10 mouse cellular contexts compared by ENCODE assay signal in genomic region chr3:90412312-90413010, GRCm38 (mm10). TPM values are rescaled to one million over a fixed set of nuclear protein-coding genes. Genes with fewer than 3 reads are reported as not detected.
DNase-seq lines count a peak whose midpoint lies in the region; ATAC-seq and TF ChIP-seq lines count a peak whose summit lies in the region.
"Had no signal": no experiment of that assay in that cellular context is flagged by ENCODE, and none has a peak within 500 bp of the region (broad histone marks: within the 10 kb centered on the region; RNA-seq: fewer than 3 reads in every experiment).

No protein-coding gene starts in this region.

- H3K9ac ChIP-seq in midbrain, embryonic 11.5 days (ENCODE audit: low read length): no peak overlapping the region
- H3K9ac ChIP-seq in midbrain, embryonic 15.5 days: no peak overlapping the region
- H3K9ac ChIP-seq in intestine, embryonic 14.5 days (ENCODE audit: low read length): no peak overlapping the region
- no peak overlapping the region for H3K9ac ChIP-seq in limb, embryonic 11.5 days (ENCODE audit: low read length)
- H3K9ac ChIP-seq in neural tube, embryonic 11.5 days (ENCODE audit: low read length): no peak overlapping the region
- H3K9ac ChIP-seq in stomach, postnatal 0 days (ENCODE audit: low read length): no peak overlapping the region
- H3K9ac ChIP-seq: embryonic facial prominence, embryonic 13.5 days; neural tube, embryonic 12.5 days had no signal

- no peaks in the 10 kb centered on the region for H3K27me3 ChIP-seq in midbrain, embryonic 11.5 days (ENCODE audit: control insufficient read depth, insufficient read depth, low read length)
- H3K27me3 ChIP-seq in midbrain, embryonic 15.5 days (replicated peaks): no peaks in the 10 kb centered on the region
- no peaks in the 10 kb centered on the region for H3K27me3 ChIP-seq in intestine, embryonic 14.5 days (replicated peaks; ENCODE audit: control insufficient read depth, insufficient read depth, low read length)
- no peaks in the 10 kb centered on the region for H3K27me3 ChIP-seq in limb, embryonic 11.5 days (ENCODE audit: control insufficient read depth, insufficient read depth, low read length)
- no peaks in the 10 kb centered on the region for H3K27me3 ChIP-seq in neural tube, embryonic 11.5 days (ENCODE audit: control insufficient read depth, insufficient read depth, low read length)
- H3K27me3 ChIP-seq in stomach, postnatal 0 days (ENCODE audit: control insufficient read depth, insufficient read depth, low read length): no peaks in the 10 kb centered on the region
- H3K27me3 ChIP-seq: embryonic facial prominence, embryonic 13.5 days; neural tube, embryonic 12.5 days had no signal

- H3K4me3 ChIP-seq in midbrain, embryonic 11.5 days (ENCODE audit: low read depth, low read length): no peak overlapping the region
- H3K4me3 ChIP-seq in midbrain, embryonic 15.5 days: no peak overlapping the region
- H3K4me3 ChIP-seq in intestine, embryonic 14.5 days (ENCODE audit: low read depth, low read length): no peak overlapping the region
- H3K4me3 ChIP-seq in limb, embryonic 11.5 days (ENCODE audit: low read depth, low read length): no peak overlapping the region
- no peak overlapping the region for H3K4me3 ChIP-seq in neural tube, embryonic 11.5 days (ENCODE audit: low read depth, low read length)
- no peak overlapping the region for H3K4me3 ChIP-seq in stomach, postnatal 0 days (ENCODE audit: low read depth, low read length)
- H3K4me3 ChIP-seq: embryonic facial prominence, embryonic 13.5 days; neural tube, embryonic 12.5 days had no signal

- H3K27ac ChIP-seq in midbrain, embryonic 11.5 days (ENCODE audit: low read depth, low read length): no peak overlapping the region
- H3K27ac ChIP-seq in midbrain, embryonic 15.5 days: no peak overlapping the region
- H3K27ac ChIP-seq in intestine, embryonic 14.5 days (ENCODE audit: low read depth): no peak overlapping the region
- H3K27ac ChIP-seq in limb, embryonic 11.5 days (replicated peaks; ENCODE audit: low read depth, low read length): no peak overlapping the region
- H3K27ac ChIP-seq in neural tube, embryonic 11.5 days (ENCODE audit: low read depth, low read length): no peak overlapping the region
- no peak overlapping the region for H3K27ac ChIP-seq in stomach, postnatal 0 days (replicated peaks)
- H3K27ac ChIP-seq: embryonic facial prominence, embryonic 13.5 days; neural tube, embryonic 12.5 days had no signal

- H3K36me3 ChIP-seq in midbrain, embryonic 11.5 days (ENCODE audit: control insufficient read depth, insufficient read depth, low read length): peaks cover 28% of the 10 kb centered on the region
- H3K36me3 ChIP-seq in midbrain, embryonic 15.5 days (replicated peaks): peaks cover 49% of the 10 kb centered on the region
- peaks cover 93% of the 10 kb centered on the region for H3K36me3 ChIP-seq in intestine, embryonic 14.5 days (ENCODE audit: control insufficient read depth, insufficient read depth, low read length)
- peaks cover 14% of the 10 kb centered on the region for H3K36me3 ChIP-seq in limb, embryonic 11.5 days (ENCODE audit: control insufficient read depth, insufficient read depth, low read length)
- H3K36me3 ChIP-seq in neural tube, embryonic 11.5 days (ENCODE audit: control insufficient read depth, insufficient read depth, low read length): peaks cover 12% of the 10 kb centered on the region
- peaks cover 27% of the 10 kb centered on the region for H3K36me3 ChIP-seq in stomach, postnatal 0 days (ENCODE audit: control insufficient read depth, insufficient read depth, low read length)

- H3K4me2 ChIP-seq in midbrain, embryonic 11.5 days: no peak overlapping the region
- H3K4me2 ChIP-seq in midbrain, embryonic 15.5 days: no peak overlapping the region
- H3K4me2 ChIP-seq in intestine, embryonic 14.5 days (ENCODE audit: low read length): no peak overlapping the region
- no peak overlapping the region for H3K4me2 ChIP-seq in limb, embryonic 11.5 days (ENCODE audit: low read depth, severe bottlenecking)
- no peak overlapping the region for H3K4me2 ChIP-seq in neural tube, embryonic 11.5 days (ENCODE audit: low read depth)
- no peak overlapping the region for H3K4me2 ChIP-seq in stomach, postnatal 0 days (replicated peaks; ENCODE audit: low read depth)
- H3K4me2 ChIP-seq: embryonic facial prominence, embryonic 13.5 days; neural tube, embryonic 12.5 days had no signal

- no peaks in the 10 kb centered on the region for H3K4me1 ChIP-seq in midbrain, embryonic 11.5 days (ENCODE audit: control insufficient read depth, insufficient read depth, low read length)
- H3K4me1 ChIP-seq in midbrain, embryonic 15.5 days: no peaks in the 10 kb centered on the region
- H3K4me1 ChIP-seq in intestine, embryonic 14.5 days (replicated peaks; ENCODE audit: control insufficient read depth, insufficient read depth, low read length): no peaks in the 10 kb centered on the region
- no peaks in the 10 kb centered on the region for H3K4me1 ChIP-seq in limb, embryonic 11.5 days (ENCODE audit: control insufficient read depth, insufficient read depth, low read length)
- H3K4me1 ChIP-seq in neural tube, embryonic 11.5 days (ENCODE audit: control insufficient read depth, insufficient read depth, low read length): no peaks in the 10 kb centered on the region
- H3K4me1 ChIP-seq in stomach, postnatal 0 days (replicated peaks; ENCODE audit: control insufficient read depth, insufficient read depth): no peaks in the 10 kb centered on the region
- H3K4me1 ChIP-seq: embryonic facial prominence, embryonic 13.5 days; neural tube, embryonic 12.5 days had no signal

- peak; percentile 95 for DNase-seq in midbrain, embryonic 11.5 days (ENCODE audit: low spot score, missing footprints)
- DNase-seq in cerebellum, adult 18-20 months: peak; percentile 70 to 80
- peak; percentile 62 to 74 for DNase-seq in frontal cortex, postnatal 36 days (ENCODE audit: low spot score in 2 of 2)
- peak; percentile 85 for DNase-seq in intestine, embryonic 14.5 days (ENCODE audit: low spot score)
- peak; percentile 81 for DNase-seq in limb, embryonic 11.5 days (ENCODE audit: low spot score)
- DNase-seq in neural tube, embryonic 11.5 days (ENCODE audit: low spot score): peak; percentile 65
- peak; percentile 74 for DNase-seq in stomach, postnatal 0 days (ENCODE audit: low spot score)

- no peaks in the 10 kb centered on the region for H3K9me3 ChIP-seq in midbrain, embryonic 11.5 days (ENCODE audit: control insufficient read depth, low read length)
- H3K9me3 ChIP-seq in midbrain, embryonic 15.5 days: no peaks in the 10 kb centered on the region
- no peaks in the 10 kb centered on the region for H3K9me3 ChIP-seq in intestine, embryonic 14.5 days (ENCODE audit: control insufficient read depth, low read length)
- no peaks in the 10 kb centered on the region for H3K9me3 ChIP-seq in limb, embryonic 11.5 days (ENCODE audit: control insufficient read depth, low read length)
- no peaks in the 10 kb centered on the region for H3K9me3 ChIP-seq in neural tube, embryonic 11.5 days (ENCODE audit: control insufficient read depth, low read length)
- H3K9me3 ChIP-seq in stomach, postnatal 0 days (ENCODE audit: control insufficient read depth, low read length): no peaks in the 10 kb centered on the region
- H3K9me3 ChIP-seq: embryonic facial prominence, embryonic 13.5 days; neural tube, embryonic 12.5 days had no signal

- no peak for TF ChIP-seq EP300 in stomach, postnatal 0 days (optimal IDR thresholded peaks at IDR 0.05)

- 54% methylated on average over 5 of the region's 5 CpGs for WGBS in midbrain, embryonic 11.5 days
- WGBS in midbrain, embryonic 15.5 days: 55% methylated on average over 5 of the region's 5 CpGs
- 45% methylated on average over 5 of the region's 5 CpGs for WGBS in intestine, embryonic 14.5 days
- 51% methylated on average over 5 of the region's 5 CpGs for WGBS in limb, embryonic 11.5 days
- WGBS in neural tube, embryonic 11.5 days: 48% methylated on average over 5 of the region's 5 CpGs
- WGBS in stomach, postnatal 0 days: 44% methylated on average over 5 of the region's 5 CpGs

- peak; percentile 95 for TF ChIP-seq CTCF in stomach, postnatal 0 days (IDR thresholded peaks at IDR 0.05; ENCODE audit: low read depth)

- 0 out of 2 replicates have a peak, but pooled peaks have one; percentile 59 for ATAC-seq in midbrain, embryonic 11.5 days (ENCODE audit: low FRiP score)
- no peak; the same call in 1 of the 2 replicates for ATAC-seq in midbrain, embryonic 15.5 days (replicated peaks)
- no peak for ATAC-seq in intestine, embryonic 14.5 days (replicated peaks; ENCODE audit: low FRiP score, low TSS enrichment, low read depth)
- no peak for ATAC-seq in limb, embryonic 11.5 days (ENCODE audit: insufficient number of reproducible peaks, low FRiP score, low TSS enrichment, low read depth)
- ATAC-seq in neural tube, embryonic 11.5 days (ENCODE audit: insufficient read depth, low FRiP score, low TSS enrichment): no peak
- ATAC-seq in stomach, postnatal 0 days (ENCODE audit: low FRiP score, low TSS enrichment): peak; percentile 68; the same call in 1 of the 2 replicates

RNA-seq across cellular contexts. Expression of gene Ints3, which starts 21.0 kb away (rescaled TPM):
- 34.4 and 34.7 TPM in 2 replicates for polyA plus RNA-seq in midbrain, embryonic 11.5 days (2014; fragmentation: Nextera tagmentation; extraction: Ambion mirVana)
- polyA plus RNA-seq in midbrain, embryonic 15.5 days (2015; fragmentation: Nextera tagmentation; extraction: Ambion mirVana): 37.8 and 39.2 TPM in 2 replicates
- 31.2 and 31.7 TPM in 2 replicates for polyA plus RNA-seq in intestine, embryonic 14.5 days (2014; fragmentation: Nextera tagmentation; extraction: Ambion mirVana)
- polyA plus RNA-seq in limb, embryonic 11.5 days (2014; fragmentation: Nextera tagmentation; extraction: Ambion mirVana): 47.2 and 56.7 TPM in 2 replicates
- 36.8 and 45.8 TPM in 2 replicates for polyA plus RNA-seq in neural tube, embryonic 11.5 days (2014; fragmentation: Nextera tagmentation; extraction: Ambion mirVana)
- 9.2 and 9.7 TPM in 2 replicates for polyA plus RNA-seq in stomach, postnatal 0 days (2015; fragmentation: Nextera tagmentation; extraction: Ambion mirVana)

RNA-seq across cellular contexts. Expression of gene Slc27a3, which starts 22.7 kb away (rescaled TPM):
- 9.3 and 10.0 TPM in 2 replicates for polyA plus RNA-seq in midbrain, embryonic 11.5 days (2014; fragmentation: Nextera tagmentation; extraction: Ambion mirVana)
- 35.1 and 38.6 TPM in 2 replicates for polyA plus RNA-seq in midbrain, embryonic 15.5 days (2015; fragmentation: Nextera tagmentation; extraction: Ambion mirVana)
- 10.2 and 11.0 TPM in 2 replicates for polyA plus RNA-seq in intestine, embryonic 14.5 days (2014; fragmentation: Nextera tagmentation; extraction: Ambion mirVana)
- 24.0 and 28.7 TPM in 2 replicates for polyA plus RNA-seq in limb, embryonic 11.5 days (2014; fragmentation: Nextera tagmentation; extraction: Ambion mirVana)
- 11.6 and 14.1 TPM in 2 replicates for polyA plus RNA-seq in neural tube, embryonic 11.5 days (2014; fragmentation: Nextera tagmentation; extraction: Ambion mirVana)
- 4.7 and 5.3 TPM in 2 replicates for polyA plus RNA-seq in stomach, postnatal 0 days (2015; fragmentation: Nextera tagmentation; extraction: Ambion mirVana)

RNA-seq across cellular contexts. Expression of gene Npr1, which starts 53.2 kb away (rescaled TPM):
- polyA plus RNA-seq in midbrain, embryonic 11.5 days (2014; fragmentation: Nextera tagmentation; extraction: Ambion mirVana): 2.4 and 2.7 TPM in 2 replicates
- 2.7 and 3.0 TPM in 2 replicates for polyA plus RNA-seq in midbrain, embryonic 15.5 days (2015; fragmentation: Nextera tagmentation; extraction: Ambion mirVana)
- 5.3 and 5.9 TPM in 2 replicates for polyA plus RNA-seq in intestine, embryonic 14.5 days (2014; fragmentation: Nextera tagmentation; extraction: Ambion mirVana)
- polyA plus RNA-seq in limb, embryonic 11.5 days (2014; fragmentation: Nextera tagmentation; extraction: Ambion mirVana): 2.0 and 2.3 TPM in 2 replicates
- 3.1 and 3.5 TPM in 2 replicates for polyA plus RNA-seq in neural tube, embryonic 11.5 days (2014; fragmentation: Nextera tagmentation; extraction: Ambion mirVana)
- 3.0 and 3.6 TPM in 2 replicates for polyA plus RNA-seq in stomach, postnatal 0 days (2015; fragmentation: Nextera tagmentation; extraction: Ambion mirVana)

Comparison
In these comparisons a context has a peak if more than half of its experiments do, and no peak if none do; other contexts are left out.
1. ATAC-seq: peak in midbrain, embryonic 11.5 days (single experiment) and stomach, postnatal 0 days (single experiment); none in midbrain, embryonic 15.5 days (single experiment), intestine, embryonic 14.5 days (single experiment), limb, embryonic 11.5 days (single experiment) and neural tube, embryonic 11.5 days (single experiment).
2. Peak in every context shown above with its lines, with median percentiles within 50 percentile points of each other: DNase-seq.